Mouse (Mus musculus) cerebral cortex, adult 2 months (tissue): Measurements from ENCODE around the gene Eps8l2.

Experiments
- WGBS: fragments of 180-500 bp; shearing (Covaris S2); methylation state at CpG from one replicate; pipeline ENCODE4 v1.1.7; 2018; 5-methylcytosine and 5-hydroxymethylcytosine counted together

Eps8l2 gene

GRCm38 (mm10) chr7:141365049-141365445 lies 26.4 kb downstream of the Eps8l2 start:
- 70% methylated on average over 3 of the region's 3 CpGs for WGBS

DNA sequence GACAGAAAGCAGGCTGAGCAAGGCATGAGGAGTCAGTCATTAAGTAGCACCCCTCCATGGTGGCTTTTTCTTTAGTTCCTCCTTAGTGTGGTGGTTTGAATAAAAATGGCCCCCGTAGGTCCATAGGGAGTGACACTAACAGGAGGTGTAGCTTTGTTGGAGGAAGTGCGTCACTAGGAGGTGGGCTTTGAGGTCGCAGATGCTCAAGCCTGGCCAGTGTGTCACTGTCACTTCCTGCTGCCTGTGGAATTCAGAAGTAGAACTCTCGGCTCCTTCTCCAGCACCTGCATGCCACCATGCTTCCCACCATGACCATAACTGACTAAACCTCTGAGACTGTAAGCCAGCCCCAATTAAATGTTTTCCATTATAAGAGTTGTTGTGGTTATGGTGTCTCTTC lies 28.7 kb downstream of the Eps8l2 start:
- 83% methylated on average over 4 of the region's 4 CpGs for WGBS

DNA sequence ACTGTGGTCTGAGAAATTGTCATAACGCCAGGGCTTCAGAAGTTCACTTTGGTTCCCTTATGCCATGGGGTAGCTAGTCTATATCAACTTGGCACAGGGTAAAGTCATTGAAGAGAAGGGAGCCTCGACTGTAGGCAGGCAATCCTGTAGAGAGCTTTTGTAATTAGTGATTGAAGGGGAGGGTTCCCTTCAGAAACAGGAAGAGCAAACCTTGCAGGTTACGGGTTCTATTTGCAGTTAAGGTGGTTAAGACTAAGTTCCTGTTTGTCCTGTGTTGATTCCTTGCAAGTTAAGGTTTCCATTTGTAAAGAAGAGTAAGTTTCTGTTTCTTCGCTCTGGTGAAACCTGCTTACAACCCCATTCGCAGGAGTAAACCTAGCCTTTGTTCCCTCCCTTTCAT lies 31.2 kb downstream of the Eps8l2 start:
- 76% methylated on average over 5 of the region's 5 CpGs for WGBS

DNA sequence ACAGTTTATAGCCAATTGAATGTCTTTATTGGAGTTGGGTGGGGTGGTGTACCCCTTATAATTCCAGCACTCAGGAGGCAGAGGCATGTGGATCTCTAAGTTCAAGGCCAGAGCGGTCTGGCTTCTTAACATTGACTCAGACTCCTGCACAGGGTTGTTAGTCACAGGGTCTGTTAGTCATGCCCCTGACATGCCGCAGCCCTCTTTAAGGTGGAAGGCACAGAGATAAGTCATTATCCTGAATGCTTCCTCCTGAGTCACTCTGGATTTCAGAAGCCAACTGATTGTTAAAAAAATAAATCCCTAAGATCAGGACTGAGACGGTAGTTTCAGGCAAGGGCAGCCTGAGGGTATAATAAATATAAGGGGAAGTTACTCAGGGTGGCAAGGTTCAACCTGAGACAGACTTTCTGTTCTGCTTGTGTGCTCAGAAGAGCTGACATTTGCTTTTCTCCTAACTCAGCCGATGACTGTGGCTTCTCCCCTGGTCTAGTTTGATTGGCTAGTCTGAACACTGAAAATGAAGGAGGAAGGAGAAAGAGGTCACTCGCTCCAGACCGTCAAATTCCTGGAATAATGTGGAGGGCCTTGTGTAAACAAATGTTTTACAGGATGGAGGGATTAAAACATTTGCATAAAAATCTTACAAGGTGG lies 33.4 kb downstream of the Eps8l2 start:
- 75% methylated on average over 6 of the region's 6 CpGs for WGBS

- 58% methylated on average over 6 of the region's 6 CpGs for whole genome bisulfite sequencing
These were observed 34.9 kb downstream of the Eps8l2 start for GRCm38 (mm10) chr7:141373611-141374010.

- WGBS = 71% methylated on average over 4 of the region's 4 CpGs
These were observed 40.9 kb downstream of the Eps8l2 start for GRCm38 (mm10) chr7:141379584-141379983.

DNA sequence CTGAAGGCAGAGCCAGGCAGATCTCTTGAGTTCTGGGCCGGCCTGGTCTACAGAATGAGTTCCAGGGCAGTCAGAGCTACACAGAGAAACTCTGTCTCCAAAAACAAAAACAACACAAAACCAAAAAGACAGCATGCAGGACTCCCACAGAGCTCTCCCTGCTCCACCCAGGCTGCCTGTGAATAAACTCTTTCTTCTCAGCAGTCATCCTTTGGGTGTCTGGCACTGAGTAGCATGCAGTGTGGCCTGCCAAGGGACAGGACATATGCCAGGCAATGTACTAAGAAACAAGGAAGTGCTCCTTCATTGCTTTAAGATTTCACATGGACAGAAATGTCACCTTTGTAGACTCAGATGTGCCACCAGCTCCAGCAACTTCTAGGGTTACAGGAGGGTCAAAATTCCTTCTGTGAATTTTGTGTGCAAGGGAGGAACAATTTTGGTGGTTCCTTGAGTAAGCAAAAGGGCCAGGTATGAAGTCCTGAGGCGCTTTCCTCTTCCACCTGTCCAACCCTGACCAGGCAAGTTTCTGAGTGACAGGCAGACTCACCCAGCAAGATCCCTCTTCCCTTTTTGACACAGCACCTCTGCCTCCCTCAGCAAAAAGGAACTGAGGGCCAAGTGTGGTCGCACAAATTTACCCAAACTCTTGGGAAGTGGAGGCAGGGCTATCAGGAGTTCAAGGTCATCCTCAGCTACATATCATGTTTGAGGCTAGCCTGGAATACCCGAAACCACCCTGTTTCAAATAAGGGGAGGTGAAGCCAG lies 42.6 kb downstream of the Eps8l2 start:
- 82% methylated on average over 4 of the region's 4 CpGs for WGBS

- WGBS = 54% methylated on average over 2 of the region's 2 CpGs
These were observed 49.3 kb downstream of the Eps8l2 start for GRCm38 (mm10) chr7:141387807-141388486.

- 72% methylated on average over 3 of the region's 3 CpGs for WGBS
These were observed 49.9 kb downstream of the Eps8l2 start for GRCm38 (mm10) chr7:141388487-141389109.

- 64% methylated on average over 9 of the region's 9 CpGs for whole genome bisulfite sequencing
These were observed 51.9 kb downstream of the Eps8l2 start for GRCm38 (mm10) chr7:141390326-141391259.

- under 1% methylated on average over 57 of the region's 57 CpGs for WGBS
These were observed 53.2 kb downstream of the Eps8l2 start, which contains the start of gene Taldo1 for GRCm38 (mm10) chr7:141391625-141392551. Taldo1 (plus strand) TSS chr7:141392199.

- WGBS = 9% methylated on average over 9 of the region's 9 CpGs
These were observed 54.0 kb downstream of the Eps8l2 start for GRCm38 (mm10) chr7:141392552-141393222.

GRCm38 (mm10) chr7:141394158-141394557 lies 55.5 kb downstream of the Eps8l2 start:
- WGBS = 85% methylated on average over 7 of the region's 7 CpGs

DNA sequence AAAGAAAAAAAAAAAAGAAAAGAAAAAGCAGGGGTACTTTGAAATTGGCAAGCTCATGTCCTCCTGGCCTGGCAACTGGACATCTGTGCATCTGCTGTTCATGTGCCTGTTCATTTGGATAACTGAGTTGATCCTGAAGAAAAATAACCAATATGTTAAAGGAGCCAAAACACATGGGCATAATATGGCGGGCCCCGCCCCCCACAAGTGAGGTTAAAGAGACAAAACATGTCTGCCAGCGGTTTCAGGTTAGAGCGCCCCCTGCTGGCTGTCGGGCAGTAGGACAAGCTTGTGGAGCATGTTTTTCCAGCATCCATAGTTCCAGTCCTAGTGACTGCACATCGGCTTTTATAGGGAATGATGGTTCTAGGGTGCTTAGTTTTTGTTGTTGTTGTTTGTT lies 56.1 kb downstream of the Eps8l2 start:
- WGBS = 17% methylated on average over 6 of the region's 6 CpGs

GRCm38 (mm10) chr7:141395348-141395747 lies 56.7 kb downstream of the Eps8l2 start:
- 68% methylated on average over 1 of the region's 1 CpGs for WGBS

- WGBS = 32% methylated on average over 5 of the region's 5 CpGs
These were observed 64.6 kb downstream of the Eps8l2 start for GRCm38 (mm10) chr7:141403305-141403704.

- WGBS = 72% methylated on average over 4 of the region's 4 CpGs
These were observed 66.8 kb downstream of the Eps8l2 start for GRCm38 (mm10) chr7:141405466-141405865.

- 94% methylated on average over 7 of the region's 7 CpGs for WGBS
These were observed 69.0 kb downstream of the Eps8l2 start for GRCm38 (mm10) chr7:141407670-141408069.

DNA sequence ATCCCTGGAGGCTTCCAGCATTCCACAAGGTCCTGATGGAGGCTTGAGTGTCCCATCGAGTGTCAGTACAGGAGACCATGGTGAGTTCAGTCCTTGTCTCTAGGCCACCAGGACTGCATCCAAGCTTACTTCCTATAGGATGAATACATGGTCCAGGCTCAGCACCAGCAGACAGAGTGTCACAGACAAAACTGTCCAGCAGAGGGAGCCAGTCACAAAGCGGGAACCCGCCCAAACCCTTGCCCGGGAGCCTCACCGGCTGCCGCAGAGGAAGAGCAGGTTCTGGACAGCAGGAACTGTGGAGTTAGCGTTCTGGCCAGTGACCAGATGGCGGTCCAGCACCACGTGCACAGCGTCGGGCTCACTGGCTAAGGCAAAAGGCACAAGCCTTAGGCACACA lies 70.2 kb downstream of the Eps8l2 start:
- WGBS = 6% methylated on average over 11 of the region's 11 CpGs
